Mouse (Mus musculus) induced T-regulatory cell, adult 2 months (primary cell): Measurements from ENCODE around the gene Git2.

Experiments used
- DNase-seq: peaks from one replicate; pipeline ENCODE4 v3.0.0-alpha.2; 2012; ENCODE audit warnings: low read depth

Git2 gene

DNA sequence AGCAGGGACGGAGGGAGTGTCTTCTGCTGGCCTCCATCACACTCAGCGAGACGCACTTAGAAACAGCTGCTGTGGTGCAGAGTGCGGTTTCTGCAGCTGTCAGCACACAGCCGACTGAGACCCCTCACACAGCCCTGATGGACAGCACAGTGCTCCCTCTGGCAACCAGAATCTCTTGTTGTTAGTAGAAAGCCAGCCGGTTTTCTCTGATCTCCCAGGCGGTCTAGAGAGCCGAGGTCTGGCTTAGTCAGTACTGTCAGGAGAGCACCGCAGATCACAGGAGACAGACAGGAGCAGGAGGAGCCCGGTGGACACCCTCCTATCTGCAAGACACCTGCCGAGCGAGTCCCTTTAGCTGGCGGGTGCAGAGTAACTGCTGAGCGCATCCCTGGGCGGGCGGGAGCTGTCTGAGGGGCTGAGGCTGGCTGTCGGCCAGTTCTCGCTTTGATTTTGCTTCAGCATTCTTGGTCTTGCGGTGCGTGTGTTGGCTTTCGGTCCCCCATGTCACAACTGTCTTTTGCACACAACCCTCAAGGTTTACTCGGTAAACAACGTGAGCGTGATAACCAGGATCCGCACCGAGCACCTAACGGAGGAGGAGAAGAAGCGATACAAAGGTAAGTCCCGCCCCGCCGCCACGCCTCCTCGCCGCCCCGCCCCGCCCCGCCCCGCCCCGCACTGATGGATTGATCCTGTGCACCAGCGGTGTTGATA is 21.1 kb upstream of the Git2 start:
- no peak for DNase-seq

GRCm38 (mm10) chr5:114795653-114796052 is 20.3 kb upstream of the Git2 start:
- DNase-seq, result no peak

DNA sequence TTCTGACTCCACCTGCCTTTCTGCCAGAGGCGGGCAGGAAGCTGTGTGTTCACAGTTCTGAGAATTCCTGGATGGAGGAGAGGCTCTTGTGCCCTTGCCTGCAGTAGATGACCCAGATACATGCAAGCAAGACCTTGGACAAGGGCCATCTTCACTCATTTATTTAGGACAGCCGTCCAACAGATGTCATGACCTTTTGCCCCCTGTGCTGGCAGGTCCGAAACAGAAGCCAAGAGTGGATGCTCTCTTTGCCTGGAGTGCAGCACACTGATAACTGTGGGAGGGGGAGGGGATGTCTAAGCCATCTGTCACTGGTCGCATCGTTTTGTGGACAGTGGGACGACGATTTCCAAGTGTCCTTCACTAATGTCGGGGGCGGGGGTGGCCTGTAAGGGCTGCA is 19.9 kb upstream of the Git2 start:
- no peak for DNase-seq

DNA sequence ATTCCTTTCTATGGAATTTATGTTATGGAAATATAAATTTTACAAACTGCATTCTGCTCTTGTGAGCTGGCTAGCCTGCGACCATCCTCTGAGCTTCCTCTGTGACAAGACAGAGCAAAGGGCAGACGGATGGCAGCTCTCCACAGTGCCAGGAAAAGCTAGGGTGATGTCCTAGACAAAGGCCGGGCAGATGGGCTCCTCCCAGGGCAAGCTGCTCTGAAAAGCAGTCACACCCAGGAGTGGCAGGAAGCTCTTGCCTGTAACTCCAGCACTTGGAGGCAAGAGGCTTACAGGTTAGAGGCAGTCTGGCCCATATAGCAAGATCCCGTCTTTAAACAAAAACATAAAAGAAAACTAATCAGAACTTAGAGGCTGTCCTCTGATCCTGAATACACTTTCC is 19.3 kb upstream of the Git2 start:
- DNase-seq, result no peak

DNA sequence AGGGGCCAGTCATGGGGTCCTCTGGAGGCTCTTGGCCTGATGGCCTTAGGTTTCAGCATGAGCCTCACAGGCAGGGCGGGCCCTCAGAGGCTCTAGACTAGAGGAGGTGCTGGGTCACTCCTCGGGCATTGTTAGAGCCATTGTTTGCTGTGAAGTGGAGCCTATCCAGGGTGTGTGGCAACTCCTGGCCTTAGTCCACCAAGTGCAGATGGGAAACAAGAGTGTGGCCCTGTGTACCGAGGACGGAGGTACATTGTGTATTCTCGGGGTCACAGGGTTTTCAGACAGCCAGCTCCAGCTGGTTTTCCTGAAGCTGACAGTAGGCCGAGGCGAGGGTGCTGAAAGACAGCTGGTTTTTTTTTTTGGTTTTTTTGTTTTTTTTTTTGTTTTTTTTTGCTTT is 18.0 kb upstream of the Git2 start:
- no peak for DNase-seq

DNA sequence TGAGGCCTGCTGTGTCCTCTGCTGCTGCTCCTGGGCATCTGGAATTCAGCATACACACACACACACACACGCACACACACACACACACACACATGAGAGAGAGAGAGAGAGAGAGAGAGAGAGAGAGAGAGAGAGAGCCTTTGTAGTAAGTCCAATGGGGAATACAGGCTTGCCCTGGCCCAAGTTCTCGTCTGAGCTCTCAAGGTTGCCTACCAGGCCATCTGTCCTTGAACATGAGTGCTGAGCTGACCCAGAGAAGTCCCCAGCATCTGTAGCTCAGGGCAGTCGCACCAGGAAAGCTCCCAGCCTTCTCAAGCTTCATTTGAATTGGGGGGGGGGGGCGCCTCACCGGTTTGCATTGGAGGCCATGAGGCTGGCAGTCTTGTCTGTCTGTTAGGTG is 9.9 kb upstream of the Git2 start:
- no peak for DNase-seq

DNA sequence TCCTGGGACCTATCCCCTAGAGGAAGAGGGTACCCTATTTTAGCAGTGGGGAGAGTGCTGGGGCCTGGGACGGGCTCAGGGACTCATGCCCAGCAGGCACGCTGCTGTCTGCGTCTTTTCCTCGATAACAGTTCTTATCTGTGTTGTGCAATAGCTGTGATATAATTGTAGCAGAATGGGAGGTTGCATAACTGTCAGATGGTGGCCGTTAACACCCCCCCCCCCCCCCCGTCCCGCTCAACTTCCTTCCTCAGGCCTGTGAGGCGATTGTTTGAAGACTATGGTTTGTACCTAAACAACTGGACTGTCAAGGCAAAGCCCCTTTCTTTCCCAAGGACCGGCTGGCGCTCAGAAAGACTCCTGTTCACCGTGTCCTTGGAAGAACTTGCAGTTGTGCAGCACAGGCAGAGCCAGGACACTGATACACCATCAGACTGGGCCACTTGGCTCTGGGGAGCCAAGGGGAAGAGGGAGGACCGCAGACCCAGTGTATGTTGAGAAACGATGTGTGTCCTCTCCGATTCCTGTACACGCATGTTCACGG is 9.4 kb upstream of the Git2 start:
- DNase-seq, result peak; percentile 41

- peak; percentile 61 for DNase-seq
Measured at GRCm38 (mm10) chr5:114783405-114784163, 8.3 kb upstream of the Git2 start.

DNA sequence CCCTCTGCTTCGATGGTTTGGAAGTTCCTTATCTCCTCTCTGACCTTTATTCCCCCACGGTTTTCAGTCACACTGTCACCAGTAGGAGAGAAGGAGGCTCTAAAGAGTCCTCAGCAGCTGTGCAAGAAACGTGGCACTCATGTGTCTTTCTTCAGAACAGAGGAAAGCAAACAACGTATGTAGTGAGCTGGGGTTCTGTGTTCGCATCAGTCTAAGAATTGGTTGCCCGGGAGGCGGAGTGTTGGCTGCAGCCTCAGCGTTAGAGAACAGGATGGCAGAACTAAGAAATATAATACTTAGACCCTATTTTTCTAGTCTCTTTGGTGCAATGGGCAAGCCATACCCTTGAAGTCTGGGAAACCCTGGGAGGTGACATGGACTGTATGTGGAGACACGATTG is 7.7 kb upstream of the Git2 start:
- no peak for DNase-seq

- DNase-seq, result peak; percentile 3
Measured at GRCm38 (mm10) chr5:114780912-114781311, 5.6 kb upstream of the Git2 start.

- peak; percentile 6 for DNase-seq
Measured at GRCm38 (mm10) chr5:114779956-114780489, 4.7 kb upstream of the Git2 start.

DNA sequence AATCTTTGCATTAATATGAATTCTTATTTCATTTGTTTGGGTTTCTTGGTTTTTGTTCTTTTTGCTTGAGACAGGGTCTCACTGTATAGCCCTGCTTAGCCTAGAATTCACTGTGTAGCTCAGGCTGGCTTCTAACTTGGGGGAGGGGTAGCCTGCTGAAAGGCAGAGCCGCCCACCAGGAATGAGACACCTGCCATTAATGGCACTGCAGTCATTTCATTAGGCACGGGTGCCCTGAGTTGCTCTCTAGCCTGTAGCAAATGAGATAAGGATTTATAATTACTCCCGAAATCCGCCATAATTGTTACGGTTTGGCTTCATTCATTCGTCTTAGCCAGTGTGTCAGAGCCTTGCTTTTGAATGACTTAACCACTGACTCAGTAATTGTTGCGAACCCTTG is 857 bp upstream of the Git2 start:
- DNase-seq, result no peak

- peak; percentile 94 for DNase-seq
Measured at GRCm38 (mm10) chr5:114774403-114775051, 790 bp downstream of the Git2 start, which contains the start of gene Ankrd13a. Gene Ankrd13a (plus strand): TSS chr5:114774677.

GRCm38 (mm10) chr5:114773780-114774179 is 1.5 kb downstream of the Git2 start:
- DNase-seq, result no peak

DNA sequence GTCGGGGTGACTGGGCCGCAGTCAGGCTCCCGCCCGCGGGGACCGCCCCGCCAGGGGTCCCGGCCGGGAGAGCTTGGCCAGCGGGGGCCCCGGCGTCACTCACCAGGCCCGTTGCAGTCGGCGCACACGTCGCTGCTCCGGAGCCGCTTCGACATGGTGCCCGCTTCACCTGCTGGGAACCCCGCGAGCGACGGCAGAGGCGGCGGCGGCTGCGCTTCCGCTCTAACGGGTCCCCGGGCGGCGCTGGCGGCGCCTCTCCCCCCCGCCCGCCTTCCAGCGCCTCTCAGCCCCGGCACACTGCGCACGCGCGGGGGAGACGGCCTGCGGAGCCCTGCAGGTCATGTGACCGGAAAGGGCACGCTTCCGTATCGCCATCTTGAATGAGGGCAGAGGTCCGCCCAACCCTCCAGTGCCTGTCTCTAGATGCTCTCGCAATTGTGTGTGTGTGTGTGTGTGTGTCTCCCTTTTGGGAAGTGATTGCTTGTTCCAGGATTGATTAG is 2.1 kb downstream of the Git2 start:
- DNase-seq, result peak; percentile 99

DNA sequence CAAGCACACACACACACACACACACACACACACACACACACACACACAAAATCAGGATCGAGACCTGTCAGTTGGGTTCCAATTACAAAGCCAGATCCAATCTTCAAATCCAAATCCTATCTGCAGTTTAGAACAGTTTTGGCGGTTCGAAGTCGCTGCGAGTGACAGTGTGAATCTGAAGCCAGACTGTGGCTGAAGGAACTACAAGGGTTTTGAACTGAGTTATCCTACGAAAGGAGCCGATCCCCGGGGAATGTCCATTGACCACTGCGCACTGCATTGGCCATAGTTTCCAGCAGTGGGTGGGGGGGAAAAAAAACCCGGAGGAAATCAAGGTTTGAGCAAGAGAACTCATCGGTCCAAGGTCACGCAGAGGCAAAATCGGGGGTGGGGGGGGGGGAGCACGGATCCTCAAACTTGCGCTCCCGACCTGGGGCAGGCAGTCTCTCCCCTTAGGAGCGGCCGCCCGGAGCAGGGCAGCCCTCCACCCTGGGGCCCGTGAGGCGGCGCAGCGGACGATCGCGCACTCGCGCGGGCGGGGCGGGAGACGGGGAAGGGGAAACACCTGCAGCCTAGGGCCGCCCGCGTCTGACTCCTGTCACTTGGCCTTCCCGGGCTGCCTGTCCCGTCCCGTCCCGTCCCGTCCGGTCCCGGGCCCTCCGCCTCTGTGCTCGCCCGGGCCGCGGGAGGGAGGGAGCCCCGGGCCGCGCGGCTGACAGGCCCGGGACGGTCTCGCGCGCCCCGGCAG is 2.7 kb downstream of the Git2 start:
- peak; percentile 78 for DNase-seq

DNA sequence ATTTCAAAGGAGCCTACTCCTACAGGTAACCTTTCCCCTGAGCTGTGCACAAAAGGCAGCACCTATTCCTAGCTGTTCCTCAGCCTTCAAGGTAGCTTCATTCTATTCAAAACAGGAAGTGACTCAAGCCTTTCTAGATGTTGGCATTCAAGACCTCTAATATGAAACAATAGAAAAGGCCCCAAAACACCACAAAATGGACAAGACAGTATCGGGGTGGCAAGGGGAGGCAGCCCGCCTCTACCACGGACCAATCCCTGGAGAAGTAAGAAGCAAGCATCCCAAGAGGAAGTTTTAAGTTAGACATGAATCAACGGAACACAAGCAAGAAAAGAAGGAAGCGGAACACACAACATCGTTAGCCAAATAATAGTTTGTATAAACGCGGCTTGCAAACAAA is 3.5 kb downstream of the Git2 start:
- peak; percentile 58 for DNase-seq

DNA sequence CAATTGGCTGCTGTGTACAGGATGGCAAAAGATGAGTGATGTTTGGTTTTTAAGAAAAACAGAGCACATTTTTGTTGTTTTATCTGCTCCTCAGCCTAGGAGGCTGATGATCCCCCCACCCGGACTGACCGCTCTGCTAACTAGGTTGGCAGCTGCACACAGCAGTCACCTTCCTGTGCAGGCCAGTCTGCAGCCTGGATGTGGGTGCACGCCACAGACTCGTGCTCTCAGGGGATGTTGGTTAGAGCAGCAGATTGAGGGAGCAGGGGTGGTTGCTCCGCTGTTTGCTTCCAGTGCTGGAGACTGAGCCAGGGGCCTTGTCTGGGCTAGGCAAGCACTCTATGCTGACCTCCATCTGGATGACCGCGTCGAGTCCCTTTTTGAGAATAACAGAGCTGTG is 5.5 kb downstream of the Git2 start:
- DNase-seq, result no peak

- no peak for DNase-seq
Measured at GRCm38 (mm10) chr5:114767185-114767584, 8.1 kb downstream of the Git2 start.

- DNase-seq, result no peak
Measured at GRCm38 (mm10) chr5:114766686-114767085, 8.6 kb downstream of the Git2 start.
